Mouse (Mus musculus) MEL (cell line): ENCODE measurements around the gene Gm49396. TPM values are rescaled to one million over a fixed set of nuclear protein-coding genes. Genes with fewer than 3 reads are reported as not detected.

Experiments used
- DNase-seq: peaks from one replicate; pipeline ENCODE4 v3.0.0; 2011; ENCODE audit warnings: low read depth, low spot score
- H3K27ac ChIP-seq: 2 replicates; pipeline ENCODE4 v1.5.1; 2012; ENCODE audit warnings: low read depth, mild to moderate bottlenecking, control low read depth, low read length, moderate library complexity; ENCODE audit not compliant: control insufficient read depth
- H3K27me3 ChIP-seq, 2 experiments: fragments of 150-350 bp in 1 of 2; sonication (generic) in 1 of 2; 2 replicates each; pipeline ENCODE4 v1.6.1; 2012; ENCODE audit warnings: low read length in 2 of 2, mild to moderate bottlenecking in 2 of 2, improper control_type of control experiment in 1 of 2, moderate library complexity in 1 of 2; ENCODE audit not compliant: insufficient read depth in 2 of 2, control insufficient read depth in 1 of 2
- H3K36me3 ChIP-seq, 2 experiments: 2 replicates each; pipeline ENCODE4 v1.6.1; 2012 to 2014; ENCODE audit warnings: low read length in 2 of 2, improper control_type of control experiment in 1 of 2, inconsistent platforms in 1 of 2, mild to moderate bottlenecking in 1 of 2; ENCODE audit not compliant: insufficient read depth in 2 of 2, control insufficient read depth in 1 of 2
- H3K4me1 ChIP-seq, 2 experiments: fragments of 150-350 bp in 1 of 2; sonication (generic) in 1 of 2; 2 replicates each; pipeline ENCODE4 v1.6.1; 2012; ENCODE audit warnings: low read length in 2 of 2, improper control_type of control experiment in 1 of 2, mild to moderate bottlenecking in 1 of 2; ENCODE audit not compliant: insufficient read depth in 2 of 2, control insufficient read depth in 1 of 2
- H3K4me3 ChIP-seq, 2 experiments: fragments of 150-350 bp in 1 of 2; sonication (generic) in 1 of 2; 2 replicates each; pipeline ENCODE4 v1.5.1; 2012; ENCODE audit warnings: low read depth in 2 of 2, low read length in 2 of 2, mild to moderate bottlenecking in 2 of 2, moderate library complexity in 2 of 2, control low read depth in 1 of 2, improper control_type of control experiment in 1 of 2; ENCODE audit not compliant: control insufficient read depth in 1 of 2, insufficient read depth in 1 of 2
- H3K79me2 ChIP-seq: 2 replicates; pipeline ENCODE4 v1.6.1; 2012; ENCODE audit warnings: mild to moderate bottlenecking, low read length, moderate library complexity; ENCODE audit not compliant: control insufficient read depth, poor library complexity, insufficient read depth
- H3K9ac ChIP-seq: 2 replicates; pipeline ENCODE4 v1.6.1; 2012; ENCODE audit warnings: low read depth, mild to moderate bottlenecking, control low read depth, low read length, moderate library complexity; ENCODE audit not compliant: control insufficient read depth, poor library complexity, severe bottlenecking
- H3K9me3 ChIP-seq: fragments of 150-350 bp; sonication (generic); replicated peaks from 2 replicates; pipeline ENCODE4 v1.6.1; 2012; ENCODE audit warnings: mild to moderate bottlenecking, low read length, improper control_type of control experiment, moderate library complexity; ENCODE audit not compliant: insufficient read depth
- BHLHE40 ChIP-seq: IDR thresholded peaks from 2 replicates; pipeline ENCODE4 v1.6.1; 2012; ENCODE audit warnings: low read depth, mild to moderate bottlenecking, inconsistent platforms, low read length, improper control_type of control experiment, borderline replicate concordance
- CHD1 ChIP-seq: IDR thresholded peaks from 2 replicates; pipeline ENCODE4 v1.6.1; 2012; ENCODE audit warnings: low read depth, mild to moderate bottlenecking, inconsistent platforms, low read length, improper control_type of control experiment
- CHD2 ChIP-seq: IDR thresholded peaks from 2 replicates; pipeline ENCODE4 v1.6.1; 2011; ENCODE audit warnings: low read length, improper control_type of control experiment
- E2F4 ChIP-seq: IDR thresholded peaks from 2 replicates; pipeline ENCODE4 v1.6.1; 2011; ENCODE audit warnings: low read depth, low read length, improper control_type of control experiment, borderline replicate concordance
- ELF1 ChIP-seq: IDR thresholded peaks from 2 replicates; pipeline ENCODE4 v1.6.1; 2014; ENCODE audit warnings: low read depth, mild to moderate bottlenecking, inconsistent platforms, low read length, improper control_type of control experiment, moderate library complexity
- EP300 ChIP-seq, 2 experiments: IDR thresholded peaks; 2 replicates each; pipeline ENCODE4 v1.6.1; 2011; ENCODE audit warnings: improper control_type of control experiment in 2 of 2, low read length in 2 of 2, low read depth in 1 of 2, mild to moderate bottlenecking in 1 of 2
- ETS1 ChIP-seq: IDR thresholded peaks from 2 replicates; pipeline ENCODE4 v1.6.1; 2012; ENCODE audit warnings: low read depth, mild to moderate bottlenecking, inconsistent platforms, low read length, improper control_type of control experiment, moderate library complexity
- GABPA ChIP-seq: IDR thresholded peaks from 2 replicates; pipeline ENCODE4 v1.6.1; 2012; ENCODE audit warnings: low read depth, mild to moderate bottlenecking, inconsistent platforms, low read length, improper control_type of control experiment, moderate library complexity
- GATA1 ChIP-seq: IDR thresholded peaks from 2 replicates; pipeline ENCODE4 v1.6.1; 2011; ENCODE audit warnings: low read depth, low read length, improper control_type of control experiment
- HCFC1 ChIP-seq: IDR thresholded peaks from 2 replicates; pipeline ENCODE4 v1.6.1; 2012; ENCODE audit warnings: low read depth, mild to moderate bottlenecking, inconsistent platforms, low read length, improper control_type of control experiment, moderate library complexity
- JUND ChIP-seq: IDR thresholded peaks from 2 replicates; pipeline ENCODE4 v1.6.1; 2011; ENCODE audit warnings: low read depth, mild to moderate bottlenecking, improper control_type of control experiment, low read length
- KAT2A ChIP-seq: conservative IDR thresholded peaks from 2 replicates; pipeline ENCODE4 v1.6.1; 2012; ENCODE audit warnings: low read depth, low read length, improper control_type of control experiment, inconsistent platforms
- MAFK ChIP-seq: IDR thresholded peaks from 2 replicates; pipeline ENCODE4 v1.6.1; 2011; ENCODE audit warnings: low read depth, mild to moderate bottlenecking, low read length, improper control_type of control experiment, borderline replicate concordance
- MAX ChIP-seq: IDR thresholded peaks from 2 replicates; pipeline ENCODE4 v1.6.1; 2011; ENCODE audit warnings: low read length, improper control_type of control experiment
- MAZ ChIP-seq: IDR thresholded peaks from 2 replicates; pipeline ENCODE4 v1.6.1; 2012; ENCODE audit warnings: low read depth, mild to moderate bottlenecking, inconsistent platforms, low read length, improper control_type of control experiment
- MEF2A ChIP-seq: IDR thresholded peaks from 2 replicates; pipeline ENCODE4 v1.6.1; 2014; ENCODE audit warnings: low read depth, mild to moderate bottlenecking, inconsistent platforms, low read length, improper control_type of control experiment; ENCODE audit not compliant: poor library complexity, insufficient replicate concordance, severe bottlenecking; ENCODE audit errors: extremely low read depth
- MXI1 ChIP-seq: IDR thresholded peaks from 2 replicates; pipeline ENCODE4 v1.6.1; 2011; ENCODE audit warnings: mild to moderate bottlenecking, low read depth, low read length, improper control_type of control experiment
- MYB ChIP-seq: IDR thresholded peaks from 2 replicates; pipeline ENCODE4 v1.6.1; 2011; ENCODE audit warnings: mild to moderate bottlenecking, low read depth, low read length, improper control_type of control experiment
- MYC ChIP-seq: IDR thresholded peaks from 2 replicates; pipeline ENCODE4 v1.6.1; 2011; ENCODE audit warnings: low read depth, mild to moderate bottlenecking, low read length, improper control_type of control experiment, moderate library complexity
- NELFE ChIP-seq: IDR thresholded peaks from 2 replicates; pipeline ENCODE4 v1.6.1; 2011; ENCODE audit warnings: low read depth, low read length, improper control_type of control experiment
- NRF1 ChIP-seq: IDR thresholded peaks from 2 replicates; pipeline ENCODE4 v1.6.1; 2014; ENCODE audit warnings: low read depth, mild to moderate bottlenecking, inconsistent platforms, low read length, improper control_type of control experiment, moderate library complexity; ENCODE audit not compliant: poor library complexity, insufficient read depth, severe bottlenecking
- POLR2A ChIP-seq, 2 experiments: IDR thresholded peaks; 2 replicates each; pipeline ENCODE4 v1.6.1; 2011 to 2012; ENCODE audit warnings: low read length in 2 of 2, mild to moderate bottlenecking in 2 of 2, control low read depth in 1 of 2, improper control_type of control experiment in 1 of 2, low read depth in 1 of 2, moderate library complexity in 1 of 2; ENCODE audit not compliant: control insufficient read depth in 1 of 2, insufficient read depth in 1 of 2, poor library complexity in 1 of 2
- POLR2AphosphoS2 ChIP-seq: IDR thresholded peaks from 2 replicates; pipeline ENCODE4 v1.6.1; 2011; ENCODE audit warnings: low read length, improper control_type of control experiment
- POLR2AphosphoS5 ChIP-seq: IDR thresholded peaks from 2 replicates; pipeline ENCODE4 v1.6.1; 2012; ENCODE audit warnings: low read depth, borderline replicate concordance, mild to moderate bottlenecking, inconsistent platforms, low read length, moderate library complexity, mixed read lengths
- RAD21 ChIP-seq: IDR thresholded peaks from 2 replicates; pipeline ENCODE4 v1.6.1; 2011; ENCODE audit warnings: mild to moderate bottlenecking, low read depth, low read length, improper control_type of control experiment
- RCOR1 ChIP-seq: IDR thresholded peaks from 2 replicates; pipeline ENCODE4 v1.6.1; 2012; ENCODE audit warnings: low read depth, mild to moderate bottlenecking, inconsistent platforms, low read length, improper control_type of control experiment
- SIN3A ChIP-seq: IDR thresholded peaks from 2 replicates; pipeline ENCODE4 v1.6.1; 2012; ENCODE audit warnings: low read length, improper control_type of control experiment, inconsistent platforms
- SMC3 ChIP-seq: IDR thresholded peaks from 2 replicates; pipeline ENCODE4 v1.6.1; 2011; ENCODE audit warnings: low read depth, low read length, improper control_type of control experiment
- TAL1 ChIP-seq: IDR thresholded peaks from 2 replicates; pipeline ENCODE4 v1.6.1; 2012; ENCODE audit warnings: mild to moderate bottlenecking, inconsistent platforms, low read length, moderate library complexity, mixed read lengths
- TCF12 ChIP-seq: IDR thresholded peaks from 2 replicates; pipeline ENCODE4 v1.6.1; 2014; ENCODE audit warnings: low read depth, mild to moderate bottlenecking, inconsistent platforms, low read length, improper control_type of control experiment, moderate library complexity
- UBTF ChIP-seq: IDR thresholded peaks from 2 replicates; pipeline ENCODE4 v1.6.1; 2012; ENCODE audit warnings: low read depth, mild to moderate bottlenecking, inconsistent platforms, low read length, improper control_type of control experiment, moderate library complexity, borderline replicate concordance; ENCODE audit not compliant: insufficient read depth
- USF1 ChIP-seq: IDR thresholded peaks from 2 replicates; pipeline ENCODE4 v1.6.1; 2014; ENCODE audit warnings: low read depth, mild to moderate bottlenecking, inconsistent platforms, low read length, improper control_type of control experiment, moderate library complexity
- USF2 ChIP-seq, 2 experiments: IDR thresholded peaks; 2 replicates each; pipeline ENCODE4 v1.6.1; 2011 to 2012; ENCODE audit warnings: improper control_type of control experiment in 2 of 2, low read length in 2 of 2, borderline replicate concordance in 1 of 2, inconsistent platforms in 1 of 2, low read depth in 1 of 2, mild to moderate bottlenecking in 1 of 2; ENCODE audit not compliant: insufficient read depth in 1 of 2
- ZC3H11A ChIP-seq: IDR thresholded peaks from 2 replicates; pipeline ENCODE4 v1.6.1; 2012; ENCODE audit warnings: low read depth, mild to moderate bottlenecking, inconsistent platforms, low read length, improper control_type of control experiment
- ZMIZ1 ChIP-seq: IDR thresholded peaks from 2 replicates; pipeline ENCODE4 v1.6.1; 2012; ENCODE audit warnings: low read depth, mild to moderate bottlenecking, inconsistent platforms, low read length, improper control_type of control experiment, moderate library complexity
- ZNF384 ChIP-seq: IDR thresholded peaks from 2 replicates; pipeline ENCODE4 v1.6.1; 2012; ENCODE audit warnings: low read depth, mild to moderate bottlenecking, inconsistent platforms, low read length, improper control_type of control experiment
- polyA plus RNA-seq, 2 experiments: library from polyadenylated mRNA; stranded (reverse) in 1 of 2; unstranded in 1 of 2; fragments of >175 nt in 1 of 2; fragments of >200 nt in 1 of 2; gene quantifications; 2 replicates each; pipeline versions ENCODE4 v1.2.1 to v1.2.4; 2012; ENCODE audit warnings: low replicate concordance in 2 of 2, low read depth in 1 of 2; ENCODE audit not compliant: insufficient read length in 2 of 2, insufficient read depth in 1 of 2, missing spikeins in 1 of 2
- total RNA-seq: library from RNA; depleted of rRNA; stranded (reverse); fragments of 300-350 nt; gene quantifications from 2 replicates; pipeline ENCODE4 v1.2.3, GENCODE M21; 2012

Gm49396 gene
- total and polyA plus RNA-seq, 3 experiments = 1.9 to 4.2 TPM; not detected in 1

DNA sequence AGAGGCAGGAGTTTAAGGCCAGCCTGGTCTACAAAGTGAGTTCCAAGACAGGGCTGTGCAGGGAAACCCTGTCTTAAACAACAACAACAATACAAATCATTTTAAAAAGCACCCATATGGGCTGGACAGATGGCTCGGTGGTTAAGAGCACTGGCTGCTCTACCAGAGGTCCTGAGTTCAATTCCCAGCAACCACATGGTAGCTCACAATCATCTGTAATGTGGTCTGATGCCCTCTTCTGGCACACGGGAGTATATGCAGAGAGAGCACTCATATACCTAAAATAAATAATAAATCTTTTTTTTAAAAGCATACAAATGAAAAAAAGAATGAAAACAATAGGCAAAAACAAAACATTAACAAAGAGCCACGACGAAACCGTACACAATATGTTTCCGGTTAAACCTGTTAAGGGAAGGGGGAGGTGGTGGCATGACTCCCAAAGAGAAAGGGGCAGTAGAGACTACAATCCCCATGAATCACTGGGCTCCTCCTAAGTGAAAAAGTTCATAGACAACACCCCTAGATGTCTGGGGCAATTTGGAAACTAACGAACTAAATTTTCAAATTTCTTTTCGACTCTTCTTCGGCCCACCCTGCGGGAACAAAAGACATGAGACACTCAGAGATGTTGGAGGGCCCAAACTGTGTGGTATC lies 11.6 kb upstream of the Gm49396 start:
- no peaks in the 10 kb centered on the region for H3K9me3 ChIP-seq
- peaks cover 0 to 5% of the 10 kb centered on the region in 2 experiments; a peak in 2 of 4 replicates for H3K36me3 ChIP-seq
- H3K9ac ChIP-seq = peak overlapping the region; percentile 81
- TF ChIP-seq CHD1 = no peak
- no peak for TF ChIP-seq ZMIZ1
- TF ChIP-seq MAX = peak; percentile 64
- TF ChIP-seq ZC3H11A = no peak
- no peak for TF ChIP-seq USF2 (IDR thresholded peaks at IDR 0.05; ENCODE audit: borderline replicate concordance in 1 of 2, insufficient read depth in 1 of 2, low read depth in 1 of 2, low read length in 2 of 2)
- TF ChIP-seq MYC = peak; percentile 89
- TF ChIP-seq ETS1 = no peak
- 0 out of 2 replicates have a peak, but pooled peaks have one; percentile 20 for TF ChIP-seq USF1
- 0 out of 2 replicates have a peak, but pooled peaks have one; percentile 4 for TF ChIP-seq ELF1
- no peak for TF ChIP-seq POLR2AphosphoS2
- peak; percentile 76 for TF ChIP-seq KAT2A
- no peak for TF ChIP-seq UBTF
- peak; percentile 26; the same call in 1 of the 2 replicates for TF ChIP-seq SMC3
- no peak for TF ChIP-seq NELFE
- no peak for TF ChIP-seq BHLHE40
- TF ChIP-seq CHD2 = no peak
- TF ChIP-seq POLR2A (IDR thresholded peaks at IDR 0.05; ENCODE audit: control insufficient read depth in 1 of 2, insufficient read depth in 1 of 2, low read depth in 1 of 2, low read length in 2 of 2, poor library complexity in 1 of 2) = no peak
- no peak for TF ChIP-seq GATA1
- TF ChIP-seq NRF1 = no peak
- 0 out of 2 replicates have a peak, but pooled peaks have one; percentile 41 for TF ChIP-seq E2F4
- TF ChIP-seq MAZ = no peak
- TF ChIP-seq EP300 (IDR thresholded peaks at IDR 0.05; ENCODE audit: low read depth in 1 of 2, low read length in 2 of 2) = no peak
- no peak for TF ChIP-seq MYB
- no peak; the same call in 1 of the 2 replicates for TF ChIP-seq SIN3A
- TF ChIP-seq POLR2AphosphoS5 = no peak
- peak; percentile 91 for TF ChIP-seq HCFC1
- peak; percentile 26; the same call in 1 of the 2 replicates for TF ChIP-seq RCOR1
- TF ChIP-seq MEF2A = no peak
- TF ChIP-seq JUND = no peak
- no peak; the same call in none of the 2 replicates for TF ChIP-seq RAD21
- TF ChIP-seq TAL1 = no peak
- no peak for TF ChIP-seq GABPA
- no peak for TF ChIP-seq MAFK
- peak; percentile 36; the same call in 1 of the 2 replicates for TF ChIP-seq ZNF384
- 0 out of 2 replicates have a peak, but pooled peaks have one; percentile 12 for TF ChIP-seq TCF12
- TF ChIP-seq MXI1 = peak; percentile 53

More for the DNA sequence above, 11.6 kb upstream of the Gm49396 start:
- Histone ChIP-seq H3K4me3 (peak overlapping the region; percentile 48 to 71), H3K27me3 (no peaks in the 10 kb centered on the region), H3K79me2 (peaks cover 2% of the 10 kb centered on the region; the same call in 1 of the 2 replicates), H3K27ac (peak overlapping the region; percentile 93), H3K4me1 (peaks cover 0 to 5% of the 10 kb centered on the region in 2 experiments; a peak in 1 of 4 replicates)
- peak; percentile 89 for DNase-seq
